Mouse (Mus musculus) E14TG2a.4 (cell line): ENCODE measurements around the gene Ap1m1.

Source experiments
- H3K27me3 ChIP-seq: 2 replicates; pipeline ENCODE4 v1.6.1; 2014; ENCODE audit warnings: low read length, control low read depth; ENCODE audit not compliant: insufficient read depth
- H3K36me3 ChIP-seq: 2 replicates; pipeline ENCODE4 v1.6.1; 2014; ENCODE audit warnings: low read length, control low read depth; ENCODE audit not compliant: insufficient read depth
- H3K4me1 ChIP-seq: replicated peaks from 2 replicates; pipeline ENCODE4 v1.6.1; 2014; ENCODE audit warnings: low read depth, low read length, control low read depth
- H3K4me3 ChIP-seq: replicated peaks from 2 replicates; pipeline ENCODE4 v1.5.1; 2014; ENCODE audit warnings: mild to moderate bottlenecking, low read length
- H3K9me3 ChIP-seq: 2 replicates; pipeline ENCODE4 v1.6.1; 2014; ENCODE audit warnings: low read length, control low read depth
- CTCF ChIP-seq: conservative IDR thresholded peaks from 2 replicates; pipeline ENCODE4 v1.5.1; 2014; ENCODE audit warnings: low read length
- NANOG ChIP-seq: IDR thresholded peaks from 2 replicates; pipeline ENCODE4 v1.6.1; 2014; ENCODE audit warnings: borderline replicate concordance, low read length, mixed read lengths
- POU5F1 ChIP-seq: IDR thresholded peaks from 2 replicates; pipeline ENCODE4 v1.6.1; 2014; ENCODE audit warnings: low read length, borderline replicate concordance

The Ap1m1 gene

GRCm38 (mm10) chr8:72212751-72213150, 27.1 kb upstream of the Ap1m1 start, which contains the start of gene Cib3:
Gene Cib3 (minus strand): TSS chr8:72212837.
- H3K36me3 ChIP-seq = no peaks in the 10 kb centered on the region
- no peak for TF ChIP-seq NANOG
- no peak for TF ChIP-seq CTCF
- no peak for TF ChIP-seq POU5F1
- no peaks in the 10 kb centered on the region for H3K4me1 ChIP-seq
- H3K9me3 ChIP-seq = no peaks in the 10 kb centered on the region
- no peaks in the 10 kb centered on the region; the same call in 1 of the 2 replicates for H3K27me3 ChIP-seq
- no peak within 1 kb of the TSS for H3K4me3 ChIP-seq

GRCm38 (mm10) chr8:72213536-72213935, 26.3 kb upstream of the Ap1m1 start, which contains the start of gene Gm11034:
Gene Gm11034 (minus strand): TSS chr8:72213636.
- Histone ChIP-seq H3K4me3 (no peak within 1 kb of the TSS), H3K4me1 (peaks cover 2% of the 10 kb centered on the region), H3K27me3 (no peaks in the 10 kb centered on the region; the same call in 1 of the 2 replicates), H3K9me3 (no peaks in the 10 kb centered on the region), H3K36me3 (no peaks in the 10 kb centered on the region)
- TF ChIP-seq CTCF (no peak), POU5F1 (no peak), NANOG (no peak)

GRCm38 (mm10) chr8:72215060-72215459, 24.8 kb upstream of the Ap1m1 start:
- Histone ChIP-seq H3K4me3 (no peak overlapping the region), H3K36me3 (no peaks in the 10 kb centered on the region), H3K27me3 (no peaks in the 10 kb centered on the region; the same call in 1 of the 2 replicates), H3K4me1 (peaks cover 6% of the 10 kb centered on the region), H3K9me3 (no peaks in the 10 kb centered on the region)
- no peak for TF ChIP-seq NANOG
- TF ChIP-seq CTCF = peak; percentile 97
- no peak for TF ChIP-seq POU5F1

GRCm38 (mm10) chr8:72215871-72216270, 23.9 kb upstream of the Ap1m1 start:
- H3K27me3 ChIP-seq = no peaks in the 10 kb centered on the region; the same call in 1 of the 2 replicates
- peaks cover 14% of the 10 kb centered on the region for H3K4me1 ChIP-seq
- peaks cover 4% of the 10 kb centered on the region for H3K36me3 ChIP-seq
- H3K4me3 ChIP-seq = no peak overlapping the region
- H3K9me3 ChIP-seq = no peaks in the 10 kb centered on the region
- TF ChIP-seq CTCF (no peak), POU5F1 (no peak), NANOG (no peak)

- Histone ChIP-seq H3K4me3 (peak overlapping the region; percentile 94), H3K27me3 (no peaks in the 10 kb centered on the region), H3K9me3 (no peaks in the 10 kb centered on the region), H3K36me3 (peaks cover 31% of the 10 kb centered on the region), H3K4me1 (peaks cover 26% of the 10 kb centered on the region)
- TF ChIP-seq NANOG (no peak), POU5F1 (no peak), CTCF (no peak)
These were observed 20.9 kb upstream of the Ap1m1 start for GRCm38 (mm10) chr8:72218781-72219540.

- Histone ChIP-seq H3K4me1 (peaks cover 29% of the 10 kb centered on the region), H3K9me3 (no peaks in the 10 kb centered on the region), H3K4me3 (peak within 1 kb of the TSS; percentile 94), H3K27me3 (no peaks in the 10 kb centered on the region), H3K36me3 (peaks cover 31% of the 10 kb centered on the region)
- TF ChIP-seq CTCF (no peak), NANOG (no peak), POU5F1 (no peak)
These were observed 20.1 kb upstream of the Ap1m1 start, which contains the start of gene Fam32a for GRCm38 (mm10) chr8:72219541-72220363. Gene Fam32a (plus strand): TSS chr8:72219730.

GRCm38 (mm10) chr8:72220758-72221157, 19.1 kb upstream of the Ap1m1 start:
- no peak for TF ChIP-seq NANOG
- TF ChIP-seq CTCF = peak; percentile 28; the same call in 1 of the 2 replicates
- H3K36me3 ChIP-seq = peaks cover 31% of the 10 kb centered on the region

GRCm38 (mm10) chr8:72222656-72223055, 17.2 kb upstream of the Ap1m1 start:
- Histone ChIP-seq H3K27me3 (no peaks in the 10 kb centered on the region), H3K4me3 (no peak overlapping the region), H3K4me1 (peaks cover 29% of the 10 kb centered on the region), H3K36me3 (peaks cover 31% of the 10 kb centered on the region), H3K9me3 (no peaks in the 10 kb centered on the region)
- TF ChIP-seq CTCF (no peak), NANOG (no peak), POU5F1 (no peak)

More at GRCm38 (mm10) chr8:72220758-72221157, 19.1 kb upstream of the Ap1m1 start:
- H3K4me1 ChIP-seq = peaks cover 29% of the 10 kb centered on the region
- H3K9me3 ChIP-seq = no peaks in the 10 kb centered on the region
- H3K4me3 ChIP-seq = peak overlapping the region; percentile 94
- no peaks in the 10 kb centered on the region for H3K27me3 ChIP-seq
